ENCODE assay signal across 15 mouse cellular contexts in genomic region chr12:99986797-99987196, GRCm38 (mm10).
"Had no signal": no experiment of that assay in that cellular context is flagged by ENCODE, and none has a peak within 500 bp of the region (broad histone marks: within the 10 kb centered on the region; RNA-seq: fewer than 3 reads in every experiment).

No protein-coding gene starts in this region.

- H3K36me3 ChIP-seq: limb, embryonic 12.5 days; midbrain, embryonic 15.5 days had no signal

- H3K4me2 ChIP-seq: limb, embryonic 12.5 days; midbrain, embryonic 11.5 days; midbrain, embryonic 15.5 days had no signal

- H3K27me3 ChIP-seq: limb, embryonic 12.5 days; midbrain, embryonic 15.5 days had no signal

- H3K9me3 ChIP-seq: midbrain, embryonic 15.5 days had no signal

- H3K4me1 ChIP-seq: limb, embryonic 12.5 days; midbrain, embryonic 15.5 days had no signal

- H3K9ac ChIP-seq: limb, embryonic 12.5 days; liver, embryonic 14.5 days; midbrain, embryonic 15.5 days had no signal

- H3K27ac ChIP-seq: kidney, postnatal 0 days; limb, embryonic 12.5 days; liver, embryonic 14.5 days; midbrain, embryonic 15.5 days; stomach, postnatal 0 days had no signal

- ATAC-seq: intestine, embryonic 16.5 days; midbrain, embryonic 15.5 days had no signal

- DNase-seq: kidney, adult 2 months; kidney, postnatal 36 days; layer of hippocampus, adult 9-11 months; layer of hippocampus, postnatal 36 days; lung, adult 18-20 months; right cerebral cortex, adult 18-20 months; right cerebral cortex, postnatal 4 days had no signal

- H3K4me3 ChIP-seq: limb, embryonic 12.5 days; megakaryocyte, embryonic 14.5 days; midbrain, embryonic 15.5 days had no signal
